Mouse (Mus musculus) heart, adult 2 months (tissue): Measurements from ENCODE around the gene Pus10. TPM values are rescaled to one million over a fixed set of nuclear protein-coding genes. Genes with fewer than 3 reads are reported as not detected.

ENCODE experiments used
- DNase-seq, 2 experiments: peaks; one replicate each; pipeline ENCODE4 v3.0.0; 2021
- H3K27ac ChIP-seq: fragments of 200-600 bp; 2 replicates; pipeline ENCODE4 v1.8.1; 2022
- H3K27me3 ChIP-seq: fragments of 200-500 bp; 2 replicates; pipeline ENCODE4 v1.6.1; 2012; ENCODE audit warnings: mild to moderate bottlenecking, low read length, inconsistent platforms, mixed read lengths; ENCODE audit not compliant: control insufficient read depth, insufficient read depth
- H3K36me3 ChIP-seq: fragments of 200-500 bp; 2 replicates; pipeline ENCODE4 v1.6.1; 2012; ENCODE audit warnings: low read length, inconsistent platforms; ENCODE audit not compliant: control insufficient read depth, insufficient read depth
- H3K4me1 ChIP-seq: fragments of 200-500 bp; 2 replicates; pipeline ENCODE4 v1.6.1; 2011; ENCODE audit warnings: low read length; ENCODE audit not compliant: control insufficient read depth, insufficient read depth
- H3K4me3 ChIP-seq: fragments of 200-600 bp; 2 replicates; pipeline ENCODE4 v1.8.1; 2022
- H3K79me2 ChIP-seq: fragments of 200-500 bp; replicated peaks from 2 replicates; pipeline ENCODE4 v1.6.1; 2012; ENCODE audit warnings: mild to moderate bottlenecking, inconsistent platforms, low read length, moderate library complexity, mixed read lengths; ENCODE audit not compliant: control insufficient read depth, insufficient read depth
- H3K9ac ChIP-seq: fragments of 200-500 bp; 2 replicates; pipeline ENCODE4 v1.6.1; 2012; ENCODE audit warnings: low read depth, mild to moderate bottlenecking, control low read depth, inconsistent platforms, low read length, mixed read lengths
- CTCF ChIP-seq: fragments of 200-600 bp; IDR thresholded peaks from 2 replicates; pipeline ENCODE4 v1.8.1; 2022; ENCODE audit warnings: antibody characterized with exemption, mild to moderate bottlenecking, moderate library complexity
- EP300 ChIP-seq: fragments of 200-500 bp; IDR thresholded peaks from 2 replicates; pipeline ENCODE4 v1.6.1; 2011; ENCODE audit warnings: low read depth, low read length, control low read depth; ENCODE audit not compliant: insufficient read depth
- POLR2A ChIP-seq: fragments of 200-500 bp; IDR thresholded peaks from 2 replicates; pipeline ENCODE4 v1.6.1; 2011; ENCODE audit warnings: mild to moderate bottlenecking, low read depth, low read length, control low read depth; ENCODE audit not compliant: insufficient read depth
- whole genome bisulfite sequencing: fragments of 180-500 bp; shearing (Covaris S2); methylation state at CpG from one replicate; pipeline ENCODE4 v1.1.7; 2018; 5-methylcytosine and 5-hydroxymethylcytosine counted together
- intact Hi-C: fragments of 180-260 bp; cut with DNase I; formaldehyde crosslinking; loops from one replicate; pipeline ENCODE4 v1.15.1; 2025
- polyA plus RNA-seq: library from polyadenylated mRNA; depleted of rRNA; stranded (reverse); fragments of >200 nt; gene quantifications from 2 replicates; pipeline ENCODE4 v1.2.3, GENCODE M21; 2012
- total RNA-seq, 2 experiments: library from RNA; stranded (reverse); gene quantifications; 2 replicates each; pipeline ENCODE4 v1.2.3; 2021

Gene Pus10
- total and polyA plus RNA-seq, 3 experiments = 3.3 to 11.0 (median 8.8) TPM

DNA sequence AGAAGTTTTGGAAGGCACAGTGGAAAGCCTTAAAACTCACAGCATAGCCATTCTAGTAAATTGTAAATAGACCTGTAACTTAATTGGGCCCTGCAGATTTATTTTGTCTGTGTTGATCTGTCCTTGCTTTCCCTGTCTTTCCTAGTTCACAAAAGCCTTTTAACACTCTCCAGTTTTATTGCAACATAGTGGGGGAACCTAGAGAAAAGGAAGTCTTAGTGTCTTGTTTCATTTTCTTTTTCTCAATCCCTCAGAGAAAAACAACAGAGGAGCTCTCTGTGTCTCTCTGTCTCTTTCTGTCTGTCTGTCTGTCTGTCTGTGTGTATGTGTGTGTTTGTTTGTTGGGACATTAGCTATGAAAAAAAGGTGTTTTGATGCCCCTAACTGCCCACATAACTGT lies 30.4 kb downstream of the Pus10 start:
- Histone ChIP-seq H3K27me3 (no peaks in the 10 kb centered on the region), H3K79me2 (peaks cover 2% of the 10 kb centered on the region; the same call in 1 of the 2 replicates), H3K27ac (no peak overlapping the region), H3K4me1 (no peaks in the 10 kb centered on the region), H3K9ac (no peak overlapping the region), H3K36me3 (no peaks in the 10 kb centered on the region; the same call in 1 of the 2 replicates), H3K4me3 (no peak overlapping the region)
- intact Hi-C loops = no loop called here
- no peak for TF ChIP-seq CTCF
- no peak for DNase-seq

DNA sequence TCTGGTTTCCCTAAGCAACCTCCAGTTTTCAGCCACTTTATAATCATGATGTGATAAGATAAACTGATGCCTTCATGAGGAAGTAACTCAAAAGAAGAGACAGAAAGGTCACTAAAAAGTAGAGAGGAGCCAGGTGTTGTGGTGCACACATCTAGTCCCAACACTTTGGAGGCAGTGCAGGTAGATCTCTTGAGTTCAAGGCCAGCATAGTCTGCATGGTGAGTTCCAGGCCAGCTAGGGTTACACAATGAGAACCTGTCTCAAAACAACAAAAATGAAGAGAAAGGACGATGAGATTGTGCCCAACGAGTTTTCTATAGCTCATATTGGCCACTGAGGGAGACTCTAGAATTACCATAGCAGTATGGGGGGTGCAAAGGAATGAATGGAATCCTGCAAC lies 33.1 kb downstream of the Pus10 start:
- WGBS = 78% methylated on average over 2 of the region's 2 CpGs

DNA sequence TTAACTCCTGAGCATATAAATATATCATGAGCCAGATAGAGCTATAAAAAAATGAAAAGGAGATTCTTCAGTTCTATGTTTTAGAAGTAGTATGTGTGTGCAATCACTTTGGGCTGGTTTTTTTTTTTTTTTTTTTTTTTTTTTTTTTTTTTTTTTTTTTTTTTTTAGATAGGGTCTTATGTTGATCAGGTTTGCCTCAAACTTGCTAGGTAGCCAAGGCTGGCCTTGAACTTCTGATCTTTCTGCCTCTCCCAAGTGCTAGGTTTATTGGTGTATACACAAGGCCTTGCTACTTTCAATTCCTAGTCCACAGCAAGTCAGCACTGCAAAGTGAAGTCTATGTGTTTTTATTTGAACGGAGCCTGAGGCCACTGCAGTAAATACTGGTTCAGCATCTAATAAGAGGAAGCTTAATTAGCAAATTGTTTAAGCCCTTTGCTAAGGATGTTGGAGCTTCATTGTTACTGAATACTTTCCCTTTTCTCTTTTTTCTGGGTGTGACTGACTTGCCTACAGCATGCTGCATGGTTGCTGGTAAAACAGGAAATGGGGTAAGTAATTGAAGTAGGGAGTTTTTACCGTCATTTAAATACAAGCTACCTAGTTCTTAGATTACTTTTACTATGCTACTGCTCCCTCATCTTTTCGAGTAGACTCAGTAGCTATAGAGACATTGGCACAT lies 34.1 kb downstream of the Pus10 start:
- 65% methylated on average over 3 of the region's 3 CpGs for WGBS
- DNase-seq = no peak
- Histone ChIP-seq H3K9ac (no peak overlapping the region), H3K27me3 (no peaks in the 10 kb centered on the region), H3K36me3 (no peaks in the 10 kb centered on the region; the same call in 1 of the 2 replicates), H3K4me1 (no peaks in the 10 kb centered on the region), H3K4me3 (no peak overlapping the region), H3K79me2 (no peaks in the 10 kb centered on the region; the same call in 1 of the 2 replicates), H3K27ac (no peak overlapping the region)
- intact Hi-C loops = no loop called here
- no peak for TF ChIP-seq POLR2A
- no peak for TF ChIP-seq EP300
- no peak for TF ChIP-seq CTCF

More for the DNA sequence above, 33.1 kb downstream of the Pus10 start:
- DNase-seq = no peak
- TF ChIP-seq POLR2A = no peak
- TF ChIP-seq EP300 = no peak
- no peak overlapping the region for H3K4me3 ChIP-seq
- H3K27ac ChIP-seq = no peak overlapping the region
- H3K27me3 ChIP-seq = no peaks in the 10 kb centered on the region
- H3K36me3 ChIP-seq = no peaks in the 10 kb centered on the region; the same call in 1 of the 2 replicates
- H3K4me1 ChIP-seq = no peaks in the 10 kb centered on the region
- H3K9ac ChIP-seq = no peak overlapping the region
- peaks cover 2% of the 10 kb centered on the region; the same call in 1 of the 2 replicates for H3K79me2 ChIP-seq
- intact Hi-C loops = no loop called here

DNA sequence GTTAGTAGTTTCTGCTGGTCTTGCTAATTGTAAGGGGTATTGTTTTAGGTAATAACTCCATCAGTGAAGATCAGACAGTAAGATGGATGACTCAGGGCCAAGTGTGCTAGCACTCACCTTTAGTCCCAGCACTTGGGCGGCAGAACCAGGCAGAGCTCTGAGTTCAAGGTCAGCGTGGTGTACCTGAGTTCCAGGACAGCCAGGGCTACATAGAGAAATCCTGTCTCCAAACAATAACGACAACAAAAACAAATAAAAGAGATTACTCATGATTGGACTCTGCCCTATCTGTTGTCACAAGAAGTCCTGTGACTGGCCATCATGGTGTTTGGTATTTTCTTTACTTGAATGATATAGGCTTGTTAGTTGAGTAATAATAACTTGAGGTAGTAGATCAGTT lies 36.4 kb downstream of the Pus10 start:
- WGBS = 93% methylated on average over 3 of the region's 3 CpGs
- H3K27ac ChIP-seq = no peak overlapping the region

DNA sequence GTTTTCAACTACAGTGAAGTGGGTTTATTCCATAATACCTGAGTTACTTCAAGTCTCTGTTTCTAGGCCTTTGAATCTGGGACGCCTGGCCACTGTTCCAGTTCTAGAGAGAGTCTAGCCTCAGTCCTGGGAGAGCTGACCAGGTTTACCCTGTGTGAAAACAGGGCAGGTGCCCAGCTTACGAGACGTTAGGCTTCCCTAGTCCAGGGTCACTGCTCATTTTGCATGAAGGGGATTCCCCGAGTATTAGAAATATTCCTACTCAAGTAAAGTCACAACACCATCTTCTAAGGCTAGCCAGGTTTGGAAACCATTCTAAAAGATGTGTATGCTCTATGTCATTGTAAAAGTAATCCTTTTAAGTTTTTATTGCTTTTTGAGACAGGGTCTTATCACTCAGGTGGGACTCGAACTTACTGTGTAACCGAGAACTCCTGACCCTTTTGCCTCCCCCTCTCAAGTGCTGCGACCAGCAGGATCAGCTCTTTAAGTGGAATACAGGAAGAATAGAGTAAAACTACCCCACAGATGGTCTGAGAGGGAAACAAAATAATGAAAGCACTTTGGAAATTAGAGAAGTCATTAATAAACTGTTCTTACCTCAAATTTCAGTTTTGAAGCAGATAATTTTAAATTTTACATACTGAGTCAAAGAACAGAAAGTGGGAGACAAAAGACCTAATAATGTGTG lies 39.3 kb downstream of the Pus10 start:
- WGBS = 88% methylated on average over 7 of the region's 7 CpGs
- no peaks in the 10 kb centered on the region; the same call in 1 of the 2 replicates for H3K36me3 ChIP-seq
- no peaks in the 10 kb centered on the region for H3K27me3 ChIP-seq
- TF ChIP-seq POLR2A = no peak
- TF ChIP-seq CTCF = no peak
- no peak for TF ChIP-seq EP300
- intact Hi-C loops = no loop called here
- H3K79me2 ChIP-seq = no peaks in the 10 kb centered on the region
- H3K27ac ChIP-seq = no peak overlapping the region
- DNase-seq = no peak
- H3K4me3 ChIP-seq = no peak overlapping the region
- H3K9ac ChIP-seq = no peak overlapping the region
- H3K4me1 ChIP-seq = no peaks in the 10 kb centered on the region

More for the DNA sequence above, 36.4 kb downstream of the Pus10 start:
- intact Hi-C loops = no loop called here
- Histone ChIP-seq H3K79me2 (no peaks in the 10 kb centered on the region), H3K36me3 (no peaks in the 10 kb centered on the region; the same call in 1 of the 2 replicates), H3K4me1 (no peaks in the 10 kb centered on the region), H3K9ac (no peak overlapping the region), H3K4me3 (no peak overlapping the region), H3K27me3 (no peaks in the 10 kb centered on the region)
- DNase-seq = no peak
- TF ChIP-seq CTCF = no peak
- no peak for TF ChIP-seq EP300
- TF ChIP-seq POLR2A = no peak

DNA sequence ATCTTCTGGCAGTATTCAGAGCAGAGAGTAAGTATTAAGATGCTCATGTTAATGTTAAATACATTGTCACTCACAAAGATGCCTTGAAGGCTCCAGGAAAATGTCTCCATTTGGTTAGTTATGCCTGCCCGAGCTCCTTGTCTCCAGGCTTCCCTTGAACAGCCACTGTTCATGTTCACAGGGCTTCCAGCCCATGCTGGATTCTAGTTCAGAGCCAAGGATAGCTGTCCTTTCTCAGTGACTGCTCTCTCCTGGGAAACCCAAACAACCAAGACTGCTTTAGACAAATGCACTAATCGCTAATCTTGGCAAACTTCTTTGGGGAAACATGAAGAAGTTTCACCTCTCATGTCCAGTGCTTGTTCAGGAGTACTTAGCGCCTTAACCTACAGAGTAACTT lies 46.8 kb downstream of the Pus10 start:
- 91% methylated on average over 3 of the region's 3 CpGs for WGBS

More for the DNA sequence above, 46.8 kb downstream of the Pus10 start:
- H3K79me2 ChIP-seq = no peaks in the 10 kb centered on the region
- no peak for DNase-seq
- no peaks in the 10 kb centered on the region for H3K4me1 ChIP-seq
- H3K27ac ChIP-seq = no peak overlapping the region
- intact Hi-C loops = no loop called here
- H3K4me3 ChIP-seq = no peak overlapping the region
- no peaks in the 10 kb centered on the region; the same call in 1 of the 2 replicates for H3K36me3 ChIP-seq
- no peak overlapping the region for H3K9ac ChIP-seq
- no peak for TF ChIP-seq EP300
- TF ChIP-seq CTCF = no peak
- no peak for TF ChIP-seq POLR2A
- no peaks in the 10 kb centered on the region for H3K27me3 ChIP-seq
